Mouse (Mus musculus): ENCODE results near the gene Stoml3. TPM values are rescaled to one million over a fixed set of nuclear protein-coding genes. Genes with fewer than 3 reads are reported as not detected.

Gene Stoml3
- not detected for polyA plus RNA-seq (2012; fragmentation: generic; extraction: Trizol)

GRCm38 (mm10) chr3:53488353-53488752 is at the start of gene Stoml3:
Stoml3 (plus strand) TSS chr3:53488653.

GRCm38 (mm10) chr3:53463046-53463764 is 25.2 kb upstream of the Stoml3 start, which contains the start of the genes Nhlrc3 and Proser1:
Nhlrc3 (minus strand) TSS chr3:53463332.
Proser1 (plus strand) TSS chr3:53463666.

Other genes with a start within 250 kb of the Stoml3 start
- gene Nhlrc3, start 25.3 kb upstream of the Stoml3 start, polyA plus RNA-seq (2012; fragmentation: generic; extraction: Trizol): 1 to 10 TPM in 1 of 2 experiments, under 1 TPM in 1; 0.42 to 3.2 TPM
- gene Proser1, start 25.0 kb upstream of the Stoml3 start, polyA plus RNA-seq (2012; fragmentation: generic; extraction: Trizol): 1 to 10 TPM in 1 of 2 experiments, under 1 TPM in 1; 0.99 to 7.2 TPM
- gene Frem2, start 168.7 kb downstream of the Stoml3 start, polyA plus RNA-seq (2012; fragmentation: generic; extraction: Trizol): not detected

Data from C3H10T1/2 (cell line).